28 mouse cellular contexts compared by ENCODE assay signal in the genomic region with DNA sequence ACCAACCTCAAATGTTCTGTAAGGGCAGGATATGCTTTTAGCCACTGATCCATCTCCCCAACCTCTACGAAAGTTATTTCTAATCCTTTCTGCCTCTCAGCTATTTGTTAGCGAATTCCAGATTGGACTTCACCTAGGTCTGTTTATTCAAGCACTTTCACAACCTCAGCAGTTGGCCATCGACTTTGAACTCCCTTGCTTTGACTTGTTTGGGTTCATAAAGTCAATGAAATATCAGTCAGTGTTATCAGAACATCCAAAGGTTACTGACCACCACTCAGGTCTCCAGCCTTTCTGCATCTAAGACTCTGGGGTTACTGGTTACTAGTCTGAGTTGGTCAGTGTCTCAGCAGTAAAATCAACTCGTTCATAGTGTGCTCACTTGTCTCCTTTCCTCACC. TPM values are rescaled to one million over a fixed set of nuclear protein-coding genes. Genes with fewer than 3 reads are reported as not detected.
A peak's percentile ranks its signal among the peaks of the same experiment; 100 is the strongest.
DNase-seq lines count a peak whose midpoint lies in the region; ATAC-seq and TF ChIP-seq lines count a peak whose summit lies in the region.
"Had no signal": no experiment of that assay in that cellular context is flagged by ENCODE, and none has a peak within 500 bp of the region (broad histone marks: within the 10 kb centered on the region; RNA-seq: fewer than 3 reads in every experiment).

No protein-coding gene starts in this region.

- peak; percentile 3 for DNase-seq in kidney, adult 9 months
- DNase-seq in kidney, postnatal 14 days, result no peak
- no peak for DNase-seq in liver, embryonic 11.5 days (ENCODE audit: low spot score)
- no peak for DNase-seq in liver
- DNase-seq in cerebellum, adult 2 months, result no peak
- DNase-seq in midbrain, embryonic 10.5 days (ENCODE audit: low spot score), result no peak
- DNase-seq: adrenal gland, adult 8-10 months; adrenal gland, postnatal 14 days; adrenal gland, postnatal 36 days; B cell, adult 2 months; cerebellum, adult 11-12 months; cerebellum, adult 8-10 months; cerebellum, adult 9-11 months; cerebellum, postnatal 14 days; cerebellum, postnatal 36 days; embryo, embryonic 11 days had no signal

- H3K27me3 ChIP-seq in liver, embryonic 11.5 days (replicated peaks; ENCODE audit: control insufficient read depth, insufficient read depth, low read length), result no peaks in the 10 kb centered on the region
- no peaks in the 10 kb centered on the region for H3K27me3 ChIP-seq in liver, embryonic 16.5 days (ENCODE audit: control insufficient read depth, insufficient read depth, low read depth, low read length)
- H3K27me3 ChIP-seq in small intestine, adult 2 months (ENCODE audit: control insufficient read depth, insufficient read depth, low read length), result no peaks in the 10 kb centered on the region
- H3K27me3 ChIP-seq in cerebellum, adult 2 months (ENCODE audit: control insufficient read depth, insufficient read depth, low read length), result no peaks in the 10 kb centered on the region
- H3K27me3 ChIP-seq in midbrain, embryonic 10.5 days (ENCODE audit: low read depth, poor library complexity, severe bottlenecking), result no peaks in the 10 kb centered on the region
- H3K27me3 ChIP-seq: CH12.LX; embryonic facial prominence, embryonic 12.5 days; forebrain, embryonic 13.5 days; forebrain, embryonic 15.5 days; Patski had no signal

- no peak overlapping the region for H3K9ac ChIP-seq in liver, embryonic 11.5 days (ENCODE audit: low read depth, low read length)
- no peak overlapping the region for H3K9ac ChIP-seq in liver, embryonic 16.5 days (ENCODE audit: low read depth, low read length)
- H3K9ac ChIP-seq: embryonic facial prominence, embryonic 12.5 days; forebrain, embryonic 13.5 days; forebrain, embryonic 15.5 days had no signal

- no peaks in the 10 kb centered on the region for H3K4me1 ChIP-seq in liver, embryonic 11.5 days (replicated peaks; ENCODE audit: control insufficient read depth, insufficient read depth, low read length)
- H3K4me1 ChIP-seq in liver, embryonic 16.5 days (ENCODE audit: control insufficient read depth, low read depth, low read length), result no peaks in the 10 kb centered on the region
- peaks cover 11% of the 10 kb centered on the region; the same call in 1 of the 2 replicates for H3K4me1 ChIP-seq in small intestine, adult 2 months (ENCODE audit: control insufficient read depth, insufficient read depth, insufficient read length, low read length)
- H3K4me1 ChIP-seq in cerebellum, adult 2 months (ENCODE audit: control insufficient read depth, insufficient read depth, low read length), result no peaks in the 10 kb centered on the region
- no peaks in the 10 kb centered on the region for H3K4me1 ChIP-seq in midbrain, embryonic 10.5 days
- H3K4me1 ChIP-seq: embryonic facial prominence, embryonic 12.5 days; forebrain, embryonic 13.5 days; forebrain, embryonic 15.5 days had no signal

- no peak overlapping the region for H3K4me2 ChIP-seq in liver, embryonic 11.5 days
- no peak overlapping the region for H3K4me2 ChIP-seq in liver, embryonic 16.5 days (ENCODE audit: low read depth, low read length)
- H3K4me2 ChIP-seq: embryonic facial prominence, embryonic 12.5 days; forebrain, embryonic 13.5 days; forebrain, embryonic 15.5 days had no signal

- no peak overlapping the region for H3K4me3 ChIP-seq in liver, embryonic 11.5 days (ENCODE audit: low read depth, low read length)
- H3K4me3 ChIP-seq in liver, embryonic 16.5 days (ENCODE audit: low read depth, low read length), result no peak overlapping the region
- H3K4me3 ChIP-seq in small intestine, adult 2 months (ENCODE audit: low read depth, low read length), result no peak overlapping the region
- H3K4me3 ChIP-seq in cerebellum, adult 2 months (replicated peaks; ENCODE audit: insufficient read depth, low read depth, low read length), result no peak overlapping the region
- no peak overlapping the region for H3K4me3 ChIP-seq in midbrain, embryonic 10.5 days
- H3K4me3 ChIP-seq: embryonic facial prominence, embryonic 12.5 days; forebrain, embryonic 13.5 days; forebrain, embryonic 15.5 days had no signal

- H3K36me3 ChIP-seq in liver, embryonic 11.5 days (ENCODE audit: control insufficient read depth, insufficient read depth, low read length), result no peaks in the 10 kb centered on the region
- H3K36me3 ChIP-seq in liver, embryonic 16.5 days (ENCODE audit: control insufficient read depth, insufficient read depth), result no peaks in the 10 kb centered on the region
- no peaks in the 10 kb centered on the region for H3K36me3 ChIP-seq in small intestine, adult 2 months (ENCODE audit: control insufficient read depth, insufficient read depth, low read length)
- H3K36me3 ChIP-seq in midbrain, embryonic 10.5 days, result no peaks in the 10 kb centered on the region
- H3K36me3 ChIP-seq: embryonic facial prominence, embryonic 12.5 days; forebrain, embryonic 15.5 days; G1E had no signal

- no peak for TF ChIP-seq POLR2A in small intestine, adult 2 months (IDR thresholded peaks at IDR 0.05; ENCODE audit: low read depth, low read length)
- no peak for TF ChIP-seq POLR2A in cerebellum, adult 2 months (IDR thresholded peaks at IDR 0.05; ENCODE audit: borderline replicate concordance, insufficient read depth, low read length)

- peak; percentile 39; the same call in 1 of the 2 replicates for ATAC-seq in liver, embryonic 11.5 days (replicated peaks; ENCODE audit: low FRiP score)
- peak; percentile 80 for ATAC-seq in liver, embryonic 16.5 days (ENCODE audit: low read depth)
- ATAC-seq: activated CD4-positive, CD25-positive, alpha-beta regulatory T cell, adult 4 months; CD4-positive, CD25-positive, alpha-beta regulatory T cell, adult 4 months; forebrain, embryonic 13.5 days; forebrain, embryonic 15.5 days; Patski had no signal

- H3K27ac ChIP-seq in liver, embryonic 11.5 days (ENCODE audit: low read depth, low read length), result no peak overlapping the region
- H3K27ac ChIP-seq in liver, embryonic 16.5 days (ENCODE audit: low read length), result peak overlapping the region; percentile 52
- H3K27ac ChIP-seq in small intestine, adult 2 months (ENCODE audit: insufficient read depth, low read depth, low read length), result peak overlapping the region; percentile 86
- H3K27ac ChIP-seq in cerebellum, adult 2 months (ENCODE audit: insufficient read depth, low read length), result no peak overlapping the region
- no peak overlapping the region for H3K27ac ChIP-seq in midbrain, embryonic 10.5 days (replicated peaks)
- H3K27ac ChIP-seq: embryonic facial prominence, embryonic 12.5 days; forebrain, embryonic 13.5 days; forebrain, embryonic 15.5 days had no signal

- 35% methylated on average over 4 of the region's 4 CpGs for WGBS in liver, embryonic 11.5 days
- WGBS in liver, embryonic 16.5 days (ENCODE audit: insufficient replicate concordance), result 20% methylated on average over 4 of the region's 4 CpGs
- 16% methylated on average over 4 of the region's 4 CpGs for WGBS in small intestine, adult 2 months
- 36% methylated on average over 4 of the region's 4 CpGs for WGBS in cerebellum, adult 2 months
- 56% methylated on average over 4 of the region's 4 CpGs for WGBS in midbrain, embryonic 10.5 days

- TF ChIP-seq CTCF in small intestine, adult 2 months (IDR thresholded peaks at IDR 0.05; ENCODE audit: extremely low read depth, insufficient read length, insufficient replicate concordance, low read depth, low read length), result no peak
- TF ChIP-seq CTCF in cerebellum, adult 2 months (IDR thresholded peaks at IDR 0.05; ENCODE audit: borderline replicate concordance, insufficient read depth, low read depth, low read length), result no peak

- H3K9me3 ChIP-seq in liver, embryonic 11.5 days (ENCODE audit: control insufficient read depth, low read length), result peaks cover 9% of the 10 kb centered on the region; the same call in 1 of the 2 replicates
- H3K9me3 ChIP-seq in liver, embryonic 16.5 days (replicated peaks; ENCODE audit: control insufficient read depth, low read length), result no peaks in the 10 kb centered on the region
- H3K9me3 ChIP-seq in midbrain, embryonic 10.5 days (replicated peaks), result peaks cover 78% of the 10 kb centered on the region

RNA-seq across cellular contexts. Expression of a gene that starts 11.7 kb away (rescaled TPM):
- not detected in 2 replicates for polyA plus RNA-seq in liver, embryonic 11.5 days (2014; fragmentation: Nextera tagmentation; extraction: Ambion mirVana)
- polyA plus RNA-seq in liver, embryonic 16.5 days (2015; fragmentation: Nextera tagmentation; extraction: Ambion mirVana), result 0.39 and 0.60 TPM in 2 replicates
- 5.2 and 8.3 TPM in 2 replicates for polyA plus RNA-seq in small intestine, adult 2 months (2012; rRNA removed)
- polyA plus RNA-seq in cerebellum, adult 2 months (2012; rRNA removed), result not detected in 2 replicates
- not detected in 2 replicates for polyA plus RNA-seq in midbrain, embryonic 10.5 days (2016; fragmentation: Nextera tagmentation; extraction: Ambion mirVana)
- polyA plus RNA-seq: activated CD4-positive, CD25-positive, alpha-beta regulatory T cell, adult 4 months; CD4-positive, CD25-positive, alpha-beta regulatory T cell, adult 4 months; embryonic facial prominence, embryonic 12.5 days; embryonic facial prominence, embryonic 14.5 days; forebrain, embryonic 11.5 days; forebrain, embryonic 13.5 days; forebrain, embryonic 15.5 days; G1E; Patski had no signal

RNA-seq across cellular contexts. Expression of a gene that starts 57.9 kb away (rescaled TPM):
- polyA plus RNA-seq in liver, embryonic 11.5 days (2014; fragmentation: Nextera tagmentation; extraction: Ambion mirVana), result not detected in 2 replicates
- polyA plus RNA-seq in liver, embryonic 16.5 days (2015; fragmentation: Nextera tagmentation; extraction: Ambion mirVana), result 0.07 and 0.11 TPM in 2 replicates
- polyA plus RNA-seq in small intestine, adult 2 months (2012; rRNA removed), result 0.06 and 0.08 TPM in 2 replicates
- not detected in 2 replicates for polyA plus RNA-seq in cerebellum, adult 2 months (2012; rRNA removed)
- polyA plus RNA-seq in midbrain, embryonic 10.5 days (2016; fragmentation: Nextera tagmentation; extraction: Ambion mirVana), result not detected in 2 replicates
- polyA plus RNA-seq: activated CD4-positive, CD25-positive, alpha-beta regulatory T cell, adult 4 months; CD4-positive, CD25-positive, alpha-beta regulatory T cell, adult 4 months; embryonic facial prominence, embryonic 12.5 days; embryonic facial prominence, embryonic 14.5 days; forebrain, embryonic 11.5 days; forebrain, embryonic 13.5 days; forebrain, embryonic 15.5 days; G1E; Patski had no signal

Comparison
In these comparisons a context has a peak if more than half of its experiments do, and no peak if none do; other contexts are left out.
1. H3K27ac ChIP-seq: peak in liver, embryonic 16.5 days (single experiment) and small intestine, adult 2 months (single experiment); none in liver, embryonic 11.5 days (single experiment), cerebellum, adult 2 months (single experiment) and midbrain, embryonic 10.5 days (single experiment).